Mouse (Mus musculus) C2C12 (cell line): ENCODE measurements at regions not wholly inside any gene's neighbourhood (a gene's known extent, or its start where the extent isn't known, plus 50 kb on each side); places are given as distances from the start of the nearest gene placed in this dataset.

Source experiments
- CTCF ChIP-seq: IDR thresholded peaks from one replicate; pipeline ENCODE4 v1.5.1; 2011; ENCODE audit not compliant: control insufficient read depth, insufficient read depth, insufficient read length
- MYOG ChIP-seq: IDR thresholded peaks from one replicate; pipeline ENCODE4 v1.6.1; 2011; ENCODE audit not compliant: control insufficient read depth, insufficient read length; ENCODE audit errors: extremely low read depth

GRCm38 (mm10) chr15:85674191-85674984 lies 60.4 kb upstream of the Ppara start:
- TF ChIP-seq CTCF (no peak), MYOG (no peak)
